Mouse (Mus musculus): ENCODE results near the gene Gal3st4.
"Not testable (repeated sequence)": the region's sequence is repeated elsewhere in the genome, so short reads cannot be mapped to it uniquely, and the experiment has no call there.

Gal3st4 gene

DNA sequence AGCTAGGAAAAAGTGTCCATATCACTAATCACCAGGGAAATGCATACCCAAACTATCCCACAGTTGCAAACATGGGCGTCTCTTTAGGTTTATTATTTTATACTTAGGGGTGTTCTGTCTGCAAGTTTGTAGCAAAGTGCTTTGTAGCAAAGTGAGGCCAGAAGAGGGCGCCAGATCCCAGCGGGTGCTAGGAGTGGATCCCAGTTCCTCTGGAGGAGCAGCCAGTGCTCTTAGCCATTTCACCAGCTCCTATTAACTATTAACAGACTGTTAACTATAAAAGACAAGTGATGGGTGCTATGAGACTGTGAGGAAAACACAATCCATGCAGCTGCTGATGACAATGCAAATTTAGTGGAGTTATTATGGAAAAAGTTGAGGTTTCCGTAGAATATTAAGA, 50.5 kb downstream of the Gal3st4 start:
- no peak for DNase-seq (ENCODE audit: extremely low read depth, low read depth, low spot score)

DNA sequence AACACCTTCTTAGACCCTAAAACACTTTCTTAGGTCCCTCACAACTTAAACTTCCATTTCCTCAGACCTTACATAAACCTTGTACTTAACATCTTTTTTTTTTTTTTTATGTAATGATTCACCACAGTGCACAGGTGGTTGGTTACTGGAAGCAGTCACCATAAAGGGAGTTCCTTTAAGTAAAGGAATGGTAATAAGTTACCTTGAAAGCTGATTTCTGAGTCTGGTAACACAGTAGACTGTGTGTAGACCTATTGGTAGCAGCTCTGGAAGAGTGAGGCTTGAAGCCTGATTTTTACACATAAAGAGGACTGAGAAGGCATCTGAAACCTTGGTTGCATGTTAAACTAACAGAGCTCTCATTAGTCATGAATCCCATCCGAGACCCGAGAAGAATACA, 52.8 kb downstream of the Gal3st4 start:
- DNase-seq (ENCODE audit: extremely low read depth, low read depth, low spot score) = no peak

DNA sequence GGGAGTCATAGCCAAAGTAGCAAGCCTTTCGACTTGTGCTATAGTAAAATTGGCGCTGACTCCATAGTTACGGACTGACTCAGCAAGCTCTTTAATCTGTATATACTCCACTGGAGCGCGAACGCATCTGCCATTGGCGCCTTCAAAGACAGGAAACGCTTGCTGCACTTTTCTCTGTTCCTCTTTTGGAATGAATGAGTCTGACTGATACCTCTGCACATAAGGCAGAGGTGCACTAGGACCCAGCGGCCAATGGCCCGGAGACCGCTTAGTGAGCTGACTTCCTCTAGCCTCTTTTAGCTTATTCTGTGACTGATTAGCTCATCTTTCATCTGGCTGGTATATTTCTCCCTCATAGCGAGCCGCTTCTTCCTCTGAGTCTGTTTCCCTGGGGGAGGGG, 56.0 kb downstream of the Gal3st4 start:
- DNase-seq (ENCODE audit: extremely low read depth, low read depth, low spot score) = not testable (repeated sequence)
